Mouse (Mus musculus) adrenal gland, adult 18-20 months (tissue): ENCODE measurements around the gene Coasy. TPM values are rescaled to one million over a fixed set of nuclear protein-coding genes. Genes with fewer than 3 reads are reported as not detected.

Source experiments
- DNase-seq, 2 experiments: peaks; one replicate each; pipeline ENCODE4 v3.0.0; 2021 to 2022; ENCODE audit warnings: low spot score in 2 of 2
- total RNA-seq, 2 experiments: library from RNA; stranded (reverse); gene quantifications; 1 replicate in 1 of 2; 2 replicates in 1 of 2; pipeline ENCODE4 v1.2.3; 2021

Coasy gene
- total RNA-seq, 2 experiments from 2014 or later, result 84.4 to 94.1 TPM

GRCm38 (mm10) chr11:101062165-101062884 is 20.0 kb upstream of the Coasy start:
- DNase-seq, result no peak

- DNase-seq, result no peak
These were observed 19.2 kb upstream of the Coasy start for GRCm38 (mm10) chr11:101062971-101063675.

- no peak for DNase-seq
These were observed 18.6 kb upstream of the Coasy start for GRCm38 (mm10) chr11:101063676-101064327.

GRCm38 (mm10) chr11:101064462-101064861 is 17.9 kb upstream of the Coasy start:
- peak in 1 of 2 experiments; percentile 19 for DNase-seq

GRCm38 (mm10) chr11:101065002-101065401 is 17.4 kb upstream of the Coasy start:
- DNase-seq, result peak in 1 of 2 experiments; percentile 39

- peak; percentile 82 to 84 for DNase-seq
These were observed 15.6 kb upstream of the Coasy start for GRCm38 (mm10) chr11:101066549-101067412.

GRCm38 (mm10) chr11:101069391-101070188 is 12.8 kb upstream of the Coasy start, which contains the start of gene Naglu:
TSS of gene Naglu (plus strand) at chr11:101070012.
- DNase-seq, result peak; percentile 93 to 94

- DNase-seq, result no peak
These were observed 12.2 kb upstream of the Coasy start for GRCm38 (mm10) chr11:101070189-101070527.

GRCm38 (mm10) chr11:101070987-101071386 is 11.4 kb upstream of the Coasy start:
- no peak for DNase-seq

GRCm38 (mm10) chr11:101071810-101072428 is 10.4 kb upstream of the Coasy start:
- no peak for DNase-seq

- DNase-seq, result no peak
These were observed 4.2 kb upstream of the Coasy start, which contains the start of gene Hsd17b1 for GRCm38 (mm10) chr11:101078121-101078520. TSS of gene Hsd17b1 (plus strand) at chr11:101078411.

- no peak for DNase-seq
These were observed 2.6 kb upstream of the Coasy start for GRCm38 (mm10) chr11:101079746-101080145.

GRCm38 (mm10) chr11:101080421-101080820 is 1.9 kb upstream of the Coasy start:
- DNase-seq, result no peak

- DNase-seq, result no peak
These were observed 706 bp upstream of the Coasy start for GRCm38 (mm10) chr11:101081659-101082058.

- DNase-seq, result no peak
These were observed 825 bp downstream of the Coasy start for GRCm38 (mm10) chr11:101083083-101083697.

GRCm38 (mm10) chr11:101084246-101084645 is 1.9 kb downstream of the Coasy start:
- no peak for DNase-seq

- no peak for DNase-seq
These were observed 2.4 kb downstream of the Coasy start for GRCm38 (mm10) chr11:101084811-101085210.

- DNase-seq, result no peak
These were observed 3.4 kb downstream of the Coasy start for GRCm38 (mm10) chr11:101085617-101086322.

GRCm38 (mm10) chr11:101086323-101086674 is 3.9 kb downstream of the Coasy start:
- no peak for DNase-seq
